Mouse (Mus musculus): ENCODE data around the gene Aldh3b1. TPM values are rescaled to one million over a fixed set of nuclear protein-coding genes. Genes with fewer than 3 reads are reported as not detected.

Gene Aldh3b1
- total RNA-seq, 1 experiment, result 0.76 TPM

DNA sequence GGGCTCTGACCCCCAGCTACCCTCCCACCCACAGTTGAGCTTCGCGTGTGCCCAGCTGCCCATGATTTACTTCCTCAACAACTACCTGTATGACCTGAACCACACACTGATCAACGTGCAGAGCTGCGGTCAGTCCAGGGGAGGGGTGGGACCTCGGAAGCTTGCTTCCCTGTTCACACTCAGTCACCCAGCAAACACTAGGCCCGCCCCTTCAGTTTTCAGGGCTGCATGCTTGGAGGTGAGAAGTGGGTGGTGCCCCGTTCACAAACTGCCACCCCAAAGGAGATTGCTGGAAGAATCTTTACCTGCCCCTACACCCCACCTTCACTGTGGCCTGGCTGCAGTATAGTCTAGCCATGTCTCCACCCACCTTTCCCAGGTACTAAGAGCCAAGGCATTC, 12.7 kb upstream of the Aldh3b1 start:
- Histone ChIP-seq H3K9me3 (ENCODE audit: control insufficient read depth, insufficient read depth, low read depth, low read length) (no peaks in the 10 kb centered on the region), H3K36me3 (ENCODE audit: control insufficient read depth, insufficient read depth, low read length, poor library complexity, severe bottlenecking) (no peaks in the 10 kb centered on the region), H3K4me1 (ENCODE audit: control insufficient read depth in 2 of 2, insufficient read depth in 2 of 2, low read length in 2 of 2, poor library complexity in 1 of 2) (peaks cover 0 to 12% of the 10 kb centered on the region in 2 experiments; a peak in 1 of 4 replicates), H3K4me3 (ENCODE audit: insufficient read depth in 1 of 2, low read depth in 1 of 2, low read length in 2 of 2, poor library complexity in 1 of 2, severe bottlenecking in 1 of 2) (peak overlapping the region in 1 of 2 experiments; percentile 66; a peak in 1 of 4 replicates), H3K9ac (ENCODE audit: insufficient read depth, low read depth, low read length, poor library complexity, severe bottlenecking) (no peak overlapping the region), H3K27ac (ENCODE audit: insufficient read depth, low read depth, low read length, poor library complexity, severe bottlenecking) (no peak overlapping the region)
- no peak for DNase-seq (ENCODE audit: low read depth, low spot score)
- in situ Hi-C loops (cut with MboI; ENCODE audit: low sequenced_read_pairs in 2 of 2, unreplicated experiment in 2 of 2), result no loop called here
- TF ChIP-seq MAFK (IDR thresholded peaks at IDR 0.05; ENCODE audit: insufficient read depth, low read depth, low read length) (no peak), ZNF384 (IDR thresholded peaks at IDR 0.05; ENCODE audit: low read depth, low read length) (no peak), HCFC1 (IDR thresholded peaks at IDR 0.05; ENCODE audit: borderline replicate concordance, insufficient read depth, low read length) (no peak), ZC3H11A (IDR thresholded peaks at IDR 0.05; ENCODE audit: borderline replicate concordance, low read depth, low read length) (no peak), CHD2 (IDR thresholded peaks at IDR 0.05; ENCODE audit: low read depth, low read length) (no peak)

GRCm38 (mm10) chr19:3935896-3936850, 6.6 kb upstream of the Aldh3b1 start:
- no peak for DNase-seq (ENCODE audit: low read depth, low spot score)
- Histone ChIP-seq H3K4me3 (ENCODE audit: insufficient read depth in 1 of 2, low read depth in 1 of 2, low read length in 2 of 2, poor library complexity in 1 of 2, severe bottlenecking in 1 of 2) (peak overlapping the region; percentile 61 to 78), H3K36me3 (ENCODE audit: control insufficient read depth, insufficient read depth, low read length, poor library complexity, severe bottlenecking) (no peaks in the 10 kb centered on the region), H3K27ac (ENCODE audit: insufficient read depth, low read depth, low read length, poor library complexity, severe bottlenecking) (no peak overlapping the region), H3K9ac (ENCODE audit: insufficient read depth, low read depth, low read length, poor library complexity, severe bottlenecking) (peak overlapping the region; percentile 24), H3K9me3 (ENCODE audit: control insufficient read depth, insufficient read depth, low read depth, low read length) (no peaks in the 10 kb centered on the region), H3K4me1 (ENCODE audit: control insufficient read depth in 2 of 2, insufficient read depth in 2 of 2, low read length in 2 of 2, poor library complexity in 1 of 2) (peaks cover 0 to 5% of the 10 kb centered on the region in 2 experiments; a peak in 1 of 4 replicates)
- in situ Hi-C loops (cut with MboI; ENCODE audit: low sequenced_read_pairs in 2 of 2, unreplicated experiment in 2 of 2), result no loop called here
- no peak for TF ChIP-seq MAFK (IDR thresholded peaks at IDR 0.05; ENCODE audit: insufficient read depth, low read depth, low read length)
- no peak for TF ChIP-seq ZC3H11A (IDR thresholded peaks at IDR 0.05; ENCODE audit: borderline replicate concordance, low read depth, low read length)
- TF ChIP-seq HCFC1 (IDR thresholded peaks at IDR 0.05; ENCODE audit: borderline replicate concordance, insufficient read depth, low read length), result no peak
- TF ChIP-seq CHD2 (IDR thresholded peaks at IDR 0.05; ENCODE audit: low read depth, low read length), result no peak
- no peak for TF ChIP-seq ZNF384 (IDR thresholded peaks at IDR 0.05; ENCODE audit: low read depth, low read length)

GRCm38 (mm10) chr19:3935032-3935895, 5.7 kb upstream of the Aldh3b1 start, which contains the start of gene Unc93b1:
Gene Unc93b1, plus strand, starts transcription at chr19:3935186.
- TF ChIP-seq HCFC1 (IDR thresholded peaks at IDR 0.05; ENCODE audit: borderline replicate concordance, insufficient read depth, low read length) (no peak), ZNF384 (IDR thresholded peaks at IDR 0.05; ENCODE audit: low read depth, low read length) (no peak), MAFK (IDR thresholded peaks at IDR 0.05; ENCODE audit: insufficient read depth, low read depth, low read length) (no peak), CHD2 (IDR thresholded peaks at IDR 0.05; ENCODE audit: low read depth, low read length) (no peak), ZC3H11A (IDR thresholded peaks at IDR 0.05; ENCODE audit: borderline replicate concordance, low read depth, low read length) (no peak)
- Histone ChIP-seq H3K27ac (ENCODE audit: insufficient read depth, low read depth, low read length, poor library complexity, severe bottlenecking) (no peak within 1 kb of the TSS), H3K4me3 (ENCODE audit: insufficient read depth in 1 of 2, low read depth in 1 of 2, low read length in 2 of 2, poor library complexity in 1 of 2, severe bottlenecking in 1 of 2) (peak within 1 kb of the TSS; percentile 61 to 78), H3K9me3 (ENCODE audit: control insufficient read depth, insufficient read depth, low read depth, low read length) (no peaks in the 10 kb centered on the region), H3K4me1 (ENCODE audit: control insufficient read depth in 2 of 2, insufficient read depth in 2 of 2, low read length in 2 of 2, poor library complexity in 1 of 2) (peaks cover 2 to 11% of the 10 kb centered on the region in 2 experiments; a peak in 2 of 4 replicates), H3K9ac (ENCODE audit: insufficient read depth, low read depth, low read length, poor library complexity, severe bottlenecking) (peak within 1 kb of the TSS; percentile 24), H3K36me3 (ENCODE audit: control insufficient read depth, insufficient read depth, low read length, poor library complexity, severe bottlenecking) (no peaks in the 10 kb centered on the region)
- no peak for DNase-seq (ENCODE audit: low read depth, low spot score)
- in situ Hi-C loops (cut with MboI; ENCODE audit: low sequenced_read_pairs in 2 of 2, unreplicated experiment in 2 of 2), result no loop called here

DNA sequence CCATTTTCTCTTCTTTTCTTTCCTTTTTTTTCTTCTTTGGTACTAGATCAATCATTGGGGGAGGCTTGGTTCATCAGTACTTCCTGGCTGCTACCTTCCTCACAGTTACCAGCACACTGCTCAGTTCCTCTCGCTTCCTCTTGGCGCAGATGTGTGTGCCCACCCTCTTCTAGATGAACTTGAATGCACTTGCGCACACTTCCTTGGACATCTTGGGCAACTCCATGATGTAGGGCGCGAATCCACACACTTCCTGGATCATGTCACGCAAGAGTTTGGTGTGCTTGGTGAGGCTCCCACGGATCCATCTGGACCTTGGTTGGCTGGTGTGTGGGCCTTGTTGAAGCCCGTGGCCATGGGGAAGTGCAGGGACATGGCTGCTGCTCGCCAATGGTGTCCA, 2.1 kb upstream of the Aldh3b1 start:
- TF ChIP-seq ZC3H11A (IDR thresholded peaks at IDR 0.05; ENCODE audit: borderline replicate concordance, low read depth, low read length), result no peak
- TF ChIP-seq MAFK (IDR thresholded peaks at IDR 0.05; ENCODE audit: insufficient read depth, low read depth, low read length), result no peak
- no peak for TF ChIP-seq CHD2 (IDR thresholded peaks at IDR 0.05; ENCODE audit: low read depth, low read length)
- no peak for TF ChIP-seq HCFC1 (IDR thresholded peaks at IDR 0.05; ENCODE audit: borderline replicate concordance, insufficient read depth, low read length)
- TF ChIP-seq ZNF384 (IDR thresholded peaks at IDR 0.05; ENCODE audit: low read depth, low read length), result no peak
- Histone ChIP-seq H3K9ac (ENCODE audit: insufficient read depth, low read depth, low read length, poor library complexity, severe bottlenecking) (no peak overlapping the region), H3K36me3 (ENCODE audit: control insufficient read depth, insufficient read depth, low read length, poor library complexity, severe bottlenecking) (no peaks in the 10 kb centered on the region), H3K4me1 (ENCODE audit: control insufficient read depth in 2 of 2, insufficient read depth in 2 of 2, low read length in 2 of 2, poor library complexity in 1 of 2) (peaks cover 2 to 17% of the 10 kb centered on the region in 2 experiments; a peak in 2 of 4 replicates), H3K27ac (ENCODE audit: insufficient read depth, low read depth, low read length, poor library complexity, severe bottlenecking) (no peak overlapping the region), H3K4me3 (ENCODE audit: insufficient read depth in 1 of 2, low read depth in 1 of 2, low read length in 2 of 2, poor library complexity in 1 of 2, severe bottlenecking in 1 of 2) (no peak overlapping the region), H3K9me3 (ENCODE audit: control insufficient read depth, insufficient read depth, low read depth, low read length) (no peaks in the 10 kb centered on the region)
- DNase-seq (ENCODE audit: low read depth, low spot score), result no peak
- in situ Hi-C loops (cut with MboI; ENCODE audit: low sequenced_read_pairs in 2 of 2, unreplicated experiment in 2 of 2), result no loop called here

All from ES-E14 (cell line).